Mouse (Mus musculus) erythroblast, embryonic 14.5 days (primary cell): ENCODE measurements around the gene Kng1.
"Not testable (repeated sequence)": the region's sequence is repeated elsewhere in the genome, so short reads cannot be mapped to it uniquely, and the experiment has no call there.

ENCODE experiments used
- GATA1 ChIP-seq: IDR thresholded peaks from 2 replicates; pipeline ENCODE4 v1.6.1; 2012; ENCODE audit warnings: low read length, inconsistent platforms, mixed read lengths
- TAL1 ChIP-seq: IDR thresholded peaks from 3 replicates; pipeline ENCODE4 v1.6.1; 2012; ENCODE audit warnings: low read length, inconsistent platforms, mixed read lengths

GRCm38 (mm10) chr16:23059630-23060029 is 2.0 kb downstream of the Kng1 start:
- not testable (repeated sequence) for TF ChIP-seq GATA1, TAL1
